Mouse (Mus musculus): Measurements from ENCODE around the gene Amigo3.

DNA sequence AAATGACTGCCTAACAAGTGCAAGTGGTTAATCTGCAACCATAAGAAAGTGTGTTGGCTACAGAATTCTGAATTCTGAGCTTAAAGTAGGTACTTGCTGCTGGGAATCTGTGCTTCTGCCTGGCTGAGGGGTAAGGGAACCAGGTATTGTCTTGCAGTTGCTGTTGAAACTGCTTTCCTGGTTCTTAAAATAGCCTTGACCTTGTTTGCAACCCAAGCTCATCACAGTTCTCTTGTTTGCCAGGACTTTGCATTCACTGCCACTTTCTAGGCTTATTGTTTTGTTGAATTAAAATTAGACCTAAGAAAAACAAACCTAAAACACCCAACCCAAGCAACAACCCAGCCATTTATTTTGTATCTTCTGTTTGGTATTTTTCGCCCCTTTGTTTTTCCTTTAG lies 32.2 kb upstream of the Amigo3 start:
- no peak for TF ChIP-seq CTCF (conservative IDR thresholded peaks at IDR 0.05; ENCODE audit: insufficient read depth, insufficient read length, low read depth, low read length)
- no peak for TF ChIP-seq POLR2A (IDR thresholded peaks at IDR 0.05; ENCODE audit: low read depth, low read length)
